Mouse (Mus musculus): Measurements from ENCODE around the gene Fnip2. TPM values are rescaled to one million over a fixed set of nuclear protein-coding genes. Genes with fewer than 3 reads are reported as not detected.

Gene Fnip2
- polyA plus RNA-seq, 1 experiment: 2.5 TPM

- H3K36me3 ChIP-seq (ENCODE audit: control insufficient read depth, insufficient read depth): no peaks in the 10 kb centered on the region
Observed at GRCm38 (mm10) chr3:79418921-79419320, 148.7 kb downstream of the Fnip2 start.

GRCm38 (mm10) chr3:79416944-79417680 lies 150.5 kb downstream of the Fnip2 start:
- no peak overlapping the region for H3ac ChIP-seq (ENCODE audit: control insufficient read depth, insufficient read length)
- H3K27me3 ChIP-seq (ENCODE audit: control insufficient read depth, insufficient read depth, insufficient read length): no peaks in the 10 kb centered on the region
- no peak overlapping the region for H3K4me3 ChIP-seq
- H3K36me3 ChIP-seq (ENCODE audit: control insufficient read depth, insufficient read depth): no peaks in the 10 kb centered on the region
- TF ChIP-seq MAX (IDR thresholded peaks at IDR 0.05; ENCODE audit: low read depth) (no peak), REST (IDR thresholded peaks at IDR 0.05; ENCODE audit: insufficient read depth, insufficient read length) (no peak), TCF12 (IDR thresholded peaks at IDR 0.05; ENCODE audit: insufficient read depth, poor library complexity, severe bottlenecking) (no peak), E2F4 (IDR thresholded peaks at IDR 0.05; ENCODE audit: insufficient read depth) (no peak), TCF3 (IDR thresholded peaks at IDR 0.05; ENCODE audit: insufficient read length, low read depth) (no peak), MYOD1 (IDR thresholded peaks at IDR 0.05; ENCODE audit: control insufficient read depth in 1 of 3, insufficient read length in 2 of 3, low read depth in 2 of 3) (no peak), POLR2A (IDR thresholded peaks at IDR 0.05; ENCODE audit: insufficient read length, low read depth) (no peak), CEBPB (IDR thresholded peaks at IDR 0.05; ENCODE audit: insufficient read depth, poor library complexity, severe bottlenecking) (no peak), SRF (IDR thresholded peaks at IDR 0.05; ENCODE audit: control insufficient read depth, insufficient read length, low read depth) (no peak), MYOG (IDR thresholded peaks at IDR 0.05; ENCODE audit: control insufficient read depth in 1 of 3, insufficient read depth in 1 of 3, insufficient read length in 2 of 3, low read depth in 2 of 3) (no peak), POLR2AphosphoS2 (IDR thresholded peaks at IDR 0.05; ENCODE audit: insufficient read length, low read depth) (no peak), USF1 (IDR thresholded peaks at IDR 0.05; ENCODE audit: low read depth) (no peak)
- H3K4me2 ChIP-seq (ENCODE audit: low read depth): no peak overlapping the region
- H3K79me2 ChIP-seq (ENCODE audit: control insufficient read depth, insufficient read depth): no peaks in the 10 kb centered on the region

More at GRCm38 (mm10) chr3:79418921-79419320, 148.7 kb downstream of the Fnip2 start:
- TF ChIP-seq POLR2AphosphoS2 (IDR thresholded peaks at IDR 0.05; ENCODE audit: insufficient read length, low read depth) (no peak), E2F4 (IDR thresholded peaks at IDR 0.05; ENCODE audit: insufficient read depth) (no peak), MYOG (IDR thresholded peaks at IDR 0.05; ENCODE audit: control insufficient read depth in 1 of 3, insufficient read depth in 1 of 3, insufficient read length in 2 of 3, low read depth in 2 of 3) (no peak), REST (IDR thresholded peaks at IDR 0.05; ENCODE audit: insufficient read depth, insufficient read length) (no peak), TCF12 (IDR thresholded peaks at IDR 0.05; ENCODE audit: insufficient read depth, poor library complexity, severe bottlenecking) (no peak), SRF (IDR thresholded peaks at IDR 0.05; ENCODE audit: control insufficient read depth, insufficient read length, low read depth) (no peak), MAX (IDR thresholded peaks at IDR 0.05; ENCODE audit: low read depth) (no peak), USF1 (IDR thresholded peaks at IDR 0.05; ENCODE audit: low read depth) (no peak), POLR2A (IDR thresholded peaks at IDR 0.05; ENCODE audit: insufficient read length, low read depth) (no peak), MYOD1 (IDR thresholded peaks at IDR 0.05; ENCODE audit: control insufficient read depth in 1 of 3, insufficient read length in 2 of 3, low read depth in 2 of 3) (no peak), TCF3 (IDR thresholded peaks at IDR 0.05; ENCODE audit: insufficient read length, low read depth) (no peak), CEBPB (IDR thresholded peaks at IDR 0.05; ENCODE audit: insufficient read depth, poor library complexity, severe bottlenecking) (no peak)
- H3K4me2 ChIP-seq (ENCODE audit: low read depth): no peak overlapping the region
- no peaks in the 10 kb centered on the region for H3K79me2 ChIP-seq (ENCODE audit: control insufficient read depth, insufficient read depth)
- no peak overlapping the region for H3ac ChIP-seq (ENCODE audit: control insufficient read depth, insufficient read length)
- no peak overlapping the region for H3K4me3 ChIP-seq
- H3K27me3 ChIP-seq (ENCODE audit: control insufficient read depth, insufficient read depth, insufficient read length): no peaks in the 10 kb centered on the region

- TF ChIP-seq E2F4 (IDR thresholded peaks at IDR 0.05; ENCODE audit: insufficient read depth) (no peak), POLR2A (IDR thresholded peaks at IDR 0.05; ENCODE audit: insufficient read length, low read depth) (no peak), SRF (IDR thresholded peaks at IDR 0.05; ENCODE audit: control insufficient read depth, insufficient read length, low read depth) (no peak), REST (IDR thresholded peaks at IDR 0.05; ENCODE audit: insufficient read depth, insufficient read length) (no peak), MAX (IDR thresholded peaks at IDR 0.05; ENCODE audit: low read depth) (no peak), POLR2AphosphoS2 (IDR thresholded peaks at IDR 0.05; ENCODE audit: insufficient read length, low read depth) (no peak), USF1 (IDR thresholded peaks at IDR 0.05; ENCODE audit: low read depth) (no peak), MYOD1 (IDR thresholded peaks at IDR 0.05; ENCODE audit: control insufficient read depth in 1 of 3, insufficient read length in 2 of 3, low read depth in 2 of 3) (no peak), MYOG (IDR thresholded peaks at IDR 0.05; ENCODE audit: control insufficient read depth in 1 of 3, insufficient read depth in 1 of 3, insufficient read length in 2 of 3, low read depth in 2 of 3) (no peak), TCF12 (IDR thresholded peaks at IDR 0.05; ENCODE audit: insufficient read depth, poor library complexity, severe bottlenecking) (no peak), TCF3 (IDR thresholded peaks at IDR 0.05; ENCODE audit: insufficient read length, low read depth) (no peak), CEBPB (IDR thresholded peaks at IDR 0.05; ENCODE audit: insufficient read depth, poor library complexity, severe bottlenecking) (no peak)
- Histone ChIP-seq H3ac (ENCODE audit: control insufficient read depth, insufficient read length) (no peak overlapping the region), H3K4me3 (no peak overlapping the region), H3K36me3 (ENCODE audit: control insufficient read depth, insufficient read depth) (no peaks in the 10 kb centered on the region), H3K4me2 (ENCODE audit: low read depth) (no peak overlapping the region), H3K27me3 (ENCODE audit: control insufficient read depth, insufficient read depth, insufficient read length) (no peaks in the 10 kb centered on the region), H3K79me2 (ENCODE audit: control insufficient read depth, insufficient read depth) (no peaks in the 10 kb centered on the region)
Observed at GRCm38 (mm10) chr3:79415929-79416328, 151.7 kb downstream of the Fnip2 start.

GRCm38 (mm10) chr3:79415081-79415480 lies 152.5 kb downstream of the Fnip2 start:
- Histone ChIP-seq H3ac (ENCODE audit: control insufficient read depth, insufficient read length) (no peak overlapping the region), H3K4me2 (ENCODE audit: low read depth) (no peak overlapping the region), H3K79me2 (ENCODE audit: control insufficient read depth, insufficient read depth) (no peaks in the 10 kb centered on the region), H3K27me3 (ENCODE audit: control insufficient read depth, insufficient read depth, insufficient read length) (no peaks in the 10 kb centered on the region), H3K4me3 (no peak overlapping the region), H3K36me3 (ENCODE audit: control insufficient read depth, insufficient read depth) (no peaks in the 10 kb centered on the region)
- TF ChIP-seq MAX (IDR thresholded peaks at IDR 0.05; ENCODE audit: low read depth) (no peak), CEBPB (IDR thresholded peaks at IDR 0.05; ENCODE audit: insufficient read depth, poor library complexity, severe bottlenecking) (no peak)

All from myocyte (in vitro differentiated cells).